Mouse (Mus musculus) layer of hippocampus, adult 9-10 months (tissue): ENCODE measurements around the gene Rreb1.
A peak's percentile ranks its signal among the peaks of the same experiment; 100 is the strongest.

ENCODE experiments used
- DNase-seq: peaks from one replicate; pipeline ENCODE4 v3.0.0; 2022; ENCODE audit warnings: low spot score

The Rreb1 gene

DNA sequence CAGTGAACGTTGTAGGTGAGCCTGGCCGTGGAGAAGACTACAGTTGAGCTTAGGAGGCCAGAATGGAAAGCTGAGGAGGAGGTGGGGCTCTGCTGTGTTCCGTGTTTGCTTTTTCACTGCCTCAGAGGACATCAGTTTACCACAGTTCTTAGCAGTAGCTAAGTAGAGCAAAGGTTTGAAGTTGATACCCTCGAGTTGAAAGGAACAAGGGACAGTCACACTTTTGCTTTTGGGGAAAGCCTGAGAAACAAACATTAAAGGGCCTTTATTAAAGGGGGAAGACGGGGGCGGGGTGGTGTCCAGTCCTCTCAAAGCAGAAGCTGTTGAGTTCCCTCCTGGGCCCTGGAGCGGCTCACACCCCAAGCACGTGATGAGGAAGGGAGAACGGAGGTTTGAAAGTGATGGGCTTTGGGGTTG is 1.1 kb downstream of the Rreb1 start:
- peak; percentile 12 for DNase-seq

DNA sequence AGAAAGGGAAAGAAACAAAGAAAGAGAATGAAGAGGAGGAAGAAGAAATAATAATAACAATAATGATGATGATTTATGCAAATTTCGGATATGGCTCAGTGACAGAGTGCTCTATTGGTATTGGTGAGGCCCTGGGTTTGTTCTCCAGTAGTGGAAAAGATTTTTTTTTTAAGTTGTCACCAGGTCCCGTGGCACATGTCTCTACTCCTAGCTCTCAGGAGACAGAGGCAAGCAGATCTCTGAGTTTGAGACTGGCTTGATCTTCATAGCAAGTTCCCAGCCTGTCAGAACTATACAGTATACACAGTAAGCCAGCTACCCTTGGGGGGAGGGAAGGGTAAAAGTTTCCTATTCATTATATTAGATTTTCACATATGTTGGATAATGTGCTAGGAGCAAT is 3.4 kb downstream of the Rreb1 start:
- no peak for DNase-seq

DNA sequence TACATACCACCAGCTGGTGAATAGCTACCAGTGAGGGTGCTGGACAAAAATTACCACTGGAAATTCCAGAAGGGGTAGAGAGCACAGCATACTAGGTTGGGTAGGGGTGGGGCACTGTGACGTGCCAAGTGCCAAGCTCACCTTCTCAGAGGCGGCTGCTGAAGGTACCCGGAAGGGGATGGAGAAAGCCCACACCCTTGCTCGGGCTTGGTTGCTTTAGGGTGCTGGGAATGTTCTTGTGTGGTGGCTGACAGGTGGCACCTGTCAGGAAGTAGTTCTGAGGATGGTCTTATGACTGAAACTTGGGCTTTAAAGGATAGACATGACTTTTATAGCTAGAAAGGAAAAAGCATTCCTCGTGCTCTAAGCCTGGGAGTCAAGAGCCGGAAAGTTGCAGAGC is 3.9 kb downstream of the Rreb1 start:
- DNase-seq: no peak

DNA sequence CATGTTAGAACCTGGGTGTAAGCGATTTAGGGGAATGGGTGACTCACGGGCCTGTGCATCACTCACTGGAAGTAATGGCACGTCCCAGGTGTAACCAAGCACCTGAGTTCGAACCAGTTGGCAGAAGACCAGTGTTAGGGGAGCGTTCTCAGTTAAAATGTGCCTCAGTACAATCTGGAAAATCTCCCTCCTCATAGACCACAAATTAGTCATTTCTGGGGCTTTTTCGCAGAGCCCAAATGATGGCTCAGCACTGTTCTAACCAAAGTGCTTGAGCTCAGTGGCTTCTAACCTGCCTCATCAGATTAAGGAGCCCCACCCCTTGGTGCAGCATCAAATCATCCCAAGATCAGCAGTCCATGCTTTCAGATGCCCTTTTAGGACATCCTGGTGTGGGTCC is 5.5 kb downstream of the Rreb1 start:
- no peak for DNase-seq

DNA sequence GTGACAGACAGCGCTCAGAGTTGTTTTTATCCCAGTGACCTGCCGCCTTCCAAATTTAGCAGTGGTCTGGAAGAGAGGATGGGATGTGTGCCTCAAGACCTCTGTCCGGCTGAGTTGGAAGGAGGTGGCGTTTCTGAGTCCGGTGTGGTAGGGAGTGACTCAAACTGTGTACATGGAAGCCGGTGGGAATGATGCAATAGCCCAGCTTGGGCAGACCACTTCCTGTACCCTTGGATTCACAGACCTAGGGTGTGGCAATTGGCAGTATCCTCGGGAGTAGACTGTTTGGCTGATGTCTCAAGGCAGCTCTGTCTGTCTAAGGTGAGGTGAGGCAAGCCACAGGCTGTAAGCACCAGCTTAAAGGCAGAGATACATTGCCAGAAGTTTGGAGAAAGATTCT is 6.0 kb downstream of the Rreb1 start:
- DNase-seq: no peak

DNA sequence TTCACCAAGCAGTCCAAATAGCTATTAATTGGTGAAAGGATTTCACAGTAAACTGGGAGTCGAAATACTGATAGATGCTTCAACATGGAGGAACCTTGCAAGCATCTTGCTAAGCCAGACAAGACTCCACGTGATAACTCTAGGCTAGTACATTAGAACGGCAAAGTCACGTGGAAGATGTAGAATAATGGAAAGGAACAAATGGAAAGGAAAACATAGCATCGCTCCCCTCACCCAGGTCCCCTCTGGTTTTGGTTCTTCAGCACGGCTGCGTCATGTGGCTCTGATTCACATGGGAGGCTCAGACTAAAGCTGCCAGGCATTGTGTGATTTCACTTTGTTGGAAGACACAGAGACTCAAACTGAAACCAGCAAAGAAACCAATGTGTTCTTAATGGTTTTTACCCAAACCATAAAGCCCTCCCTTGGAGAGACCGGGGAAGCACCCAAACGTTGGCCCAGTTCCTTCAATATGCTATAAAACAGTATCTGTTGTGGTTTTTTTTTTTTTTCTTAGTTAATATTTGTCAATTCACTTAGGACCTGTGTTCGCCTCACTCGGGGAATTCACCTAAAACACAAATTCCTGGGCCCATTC is 14.6 kb downstream of the Rreb1 start:
- no peak for DNase-seq

DNA sequence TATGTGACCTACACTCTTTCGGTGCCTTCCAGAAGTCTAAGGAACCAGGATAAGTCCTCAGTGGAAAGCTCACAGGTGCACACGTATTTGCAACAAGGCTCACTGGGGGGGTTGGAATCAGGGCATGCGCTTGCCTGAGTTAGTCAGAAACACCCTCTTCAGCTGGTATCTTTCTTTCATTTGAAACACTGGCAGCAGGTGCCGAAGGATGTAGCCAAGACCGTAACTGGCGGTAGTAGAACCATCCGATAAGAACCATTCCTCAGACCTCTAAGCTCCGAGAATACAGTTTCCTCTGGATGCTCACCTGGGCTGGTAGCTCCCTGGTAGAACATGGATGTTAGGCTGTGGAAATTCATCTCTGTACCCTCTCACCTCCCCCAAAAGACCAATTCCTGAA is 20.6 kb downstream of the Rreb1 start:
- no peak for DNase-seq

DNA sequence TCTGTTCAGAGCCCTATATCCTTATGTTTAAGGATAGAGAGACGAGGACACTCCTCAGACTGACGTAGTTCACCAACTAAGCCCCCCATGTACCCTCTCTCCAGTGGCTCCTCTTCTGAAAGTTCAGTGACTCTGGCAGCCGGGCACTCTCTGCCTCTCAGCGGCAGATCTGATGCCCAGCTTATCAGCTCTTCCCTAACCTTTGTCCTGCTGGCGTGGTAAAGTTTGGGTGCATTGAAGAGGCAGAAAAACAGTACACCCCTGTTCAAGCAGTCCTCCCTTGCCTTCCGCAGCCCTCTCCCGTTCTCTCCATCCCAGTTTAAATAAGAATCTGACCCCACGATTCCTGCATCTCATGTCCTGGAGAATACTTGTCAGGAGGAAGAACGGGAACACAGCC is 21.2 kb downstream of the Rreb1 start:
- no peak for DNase-seq

DNA sequence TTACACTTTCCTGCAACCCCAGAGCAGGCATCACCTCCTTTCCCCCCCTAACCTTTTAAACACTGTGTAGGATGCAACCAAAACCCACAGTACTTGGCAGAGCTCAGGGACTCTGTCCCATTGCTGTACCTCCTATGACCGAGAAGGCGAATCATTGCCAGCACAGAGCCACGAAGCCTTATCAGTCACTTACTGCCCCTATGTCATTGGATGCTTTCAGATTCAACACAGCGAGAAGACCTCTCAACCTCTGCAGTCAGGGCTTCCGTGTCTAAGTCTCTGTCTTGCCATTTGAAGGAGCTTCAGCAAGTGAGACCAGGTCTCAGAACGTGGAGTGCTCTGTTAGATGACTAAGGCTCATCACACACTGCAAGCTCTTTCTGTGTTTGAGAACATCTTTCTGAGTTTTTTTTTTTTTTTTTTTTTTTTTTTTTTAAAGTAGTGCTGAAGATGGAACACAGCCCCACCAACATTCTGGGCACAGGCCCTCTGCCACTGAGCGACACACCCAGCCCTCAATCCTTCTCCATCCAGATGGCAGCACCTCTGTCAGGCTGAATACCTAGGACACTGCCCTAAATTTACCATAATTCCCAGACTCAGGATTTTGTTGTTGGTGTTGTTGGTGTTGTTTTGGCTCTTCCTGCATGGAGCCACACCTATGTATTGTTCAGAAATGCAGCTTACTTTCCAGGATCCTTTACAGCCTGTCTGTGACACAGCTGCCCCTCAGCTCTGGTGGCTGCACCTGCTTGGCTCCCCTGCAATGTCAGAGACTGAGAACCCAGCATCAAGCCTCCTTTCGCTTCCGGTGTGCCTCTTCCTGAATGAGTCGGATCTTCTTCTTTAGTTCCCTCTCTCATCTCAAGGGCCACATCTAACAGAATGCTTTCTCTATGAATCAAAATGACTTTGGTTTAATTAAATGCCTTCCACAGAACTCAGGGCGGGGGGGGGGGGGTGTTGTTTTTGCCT is 23.2 kb downstream of the Rreb1 start:
- DNase-seq: no peak

DNA sequence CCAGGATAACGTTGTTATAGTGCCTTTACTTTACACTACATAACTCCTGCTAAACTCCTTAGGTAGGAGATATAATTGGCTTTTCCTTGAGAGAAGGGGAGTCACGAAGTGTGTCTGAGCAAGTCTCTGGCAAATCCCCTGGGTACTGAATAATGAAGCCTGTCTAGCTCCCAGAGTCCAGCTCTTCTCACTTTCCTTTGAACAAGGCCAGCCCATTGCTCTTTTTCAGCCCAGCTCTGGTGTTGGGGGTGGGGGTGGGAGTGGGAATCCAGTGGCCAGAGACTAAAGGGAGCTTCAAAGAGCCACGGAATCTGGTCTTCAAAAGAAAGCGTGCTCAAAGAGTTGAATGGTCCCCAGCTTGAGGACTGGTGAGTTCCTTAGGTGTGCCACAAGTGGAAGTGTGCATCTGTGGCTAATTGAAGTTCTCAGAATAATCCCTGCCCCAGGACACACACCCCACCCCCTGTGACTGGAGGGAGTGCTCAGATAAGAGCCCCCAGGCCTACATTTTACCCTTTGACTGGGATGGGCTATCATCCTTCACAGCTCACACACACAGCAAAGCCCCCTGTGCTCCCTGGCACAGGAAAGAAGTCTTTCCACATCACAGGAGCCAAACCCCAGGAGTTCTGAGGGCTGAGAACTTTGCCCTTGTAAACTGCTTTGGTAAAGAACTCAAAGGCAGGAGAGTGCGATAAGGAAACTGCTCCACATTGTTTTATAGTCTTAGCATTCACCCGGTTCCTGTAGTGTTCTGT is 24.2 kb downstream of the Rreb1 start:
- no peak for DNase-seq

DNA sequence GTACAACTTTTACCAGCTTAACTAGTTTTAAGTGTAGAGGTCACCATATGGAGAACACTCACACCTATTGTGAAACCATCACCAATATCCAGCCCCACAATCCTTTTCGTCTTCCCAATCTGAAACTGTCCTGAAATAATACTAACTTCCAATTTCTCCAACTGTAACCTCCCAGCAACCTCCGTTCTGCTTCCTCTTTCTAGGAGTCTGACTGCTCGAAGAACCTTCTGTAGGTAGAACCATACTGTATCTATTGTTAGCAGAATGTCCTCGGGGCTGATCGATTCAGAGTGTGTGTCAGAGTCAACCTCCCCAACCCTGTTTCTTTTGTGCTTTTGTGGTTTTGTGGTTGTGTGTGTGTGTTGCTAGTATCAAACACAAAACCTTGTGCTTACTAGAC is 25.0 kb downstream of the Rreb1 start:
- DNase-seq: no peak

DNA sequence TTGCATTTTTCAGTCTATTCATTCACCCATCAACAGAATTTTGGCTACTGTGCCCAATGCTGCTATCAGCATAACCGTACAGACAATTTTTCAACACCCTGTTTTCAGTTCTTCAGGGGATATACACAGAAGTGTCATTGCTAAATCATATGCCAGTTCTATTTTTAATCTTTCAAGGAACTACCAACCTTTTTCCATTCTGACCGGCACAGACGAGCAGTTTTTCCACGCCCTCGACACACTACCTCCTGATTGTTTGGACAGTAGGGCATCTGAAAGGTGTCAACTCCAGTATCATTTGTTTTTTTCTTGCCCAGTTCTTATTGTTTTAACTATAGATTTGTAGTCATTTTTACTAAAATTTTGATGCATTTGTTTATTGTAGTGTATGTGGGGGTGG is 25.8 kb downstream of the Rreb1 start:
- no peak for DNase-seq

DNA sequence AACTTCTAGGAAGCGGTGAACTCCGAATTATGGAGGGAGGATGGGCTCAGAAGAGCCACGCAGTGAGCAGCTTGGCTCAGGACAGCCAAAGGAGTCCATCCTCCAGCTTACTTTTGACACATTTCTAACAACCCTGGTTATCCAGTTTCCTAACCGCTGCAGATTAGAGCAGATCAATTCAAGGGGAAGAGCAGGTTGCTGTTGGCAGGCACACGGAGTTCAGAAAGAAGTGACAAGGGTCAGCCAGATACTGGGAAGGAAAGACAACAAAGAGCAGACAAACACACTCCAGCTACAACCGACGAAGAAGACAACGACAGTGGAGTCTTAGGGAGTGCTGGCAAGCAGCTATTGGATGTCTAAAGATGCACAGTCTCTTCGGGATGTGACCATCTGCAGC is 36.8 kb downstream of the Rreb1 start:
- DNase-seq: no peak

DNA sequence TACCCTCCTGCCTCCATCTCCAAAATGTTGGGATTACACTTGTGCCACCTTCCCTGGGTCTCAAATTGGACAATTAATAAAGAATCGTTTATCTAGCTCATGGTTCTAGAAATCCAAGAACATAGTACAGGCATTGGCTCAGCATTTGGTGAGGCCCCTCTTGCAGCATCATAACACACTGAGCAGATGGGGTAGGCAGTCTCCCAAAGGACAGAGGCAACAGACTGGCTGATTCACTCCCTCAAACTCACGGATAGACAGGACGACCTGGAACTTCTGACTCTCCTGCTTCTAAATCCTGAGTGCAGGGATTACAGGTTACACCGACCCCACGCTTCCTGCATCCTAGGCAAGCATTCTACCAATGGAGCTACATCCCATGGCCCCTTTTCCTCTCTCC is 38.5 kb downstream of the Rreb1 start:
- no peak for DNase-seq

DNA sequence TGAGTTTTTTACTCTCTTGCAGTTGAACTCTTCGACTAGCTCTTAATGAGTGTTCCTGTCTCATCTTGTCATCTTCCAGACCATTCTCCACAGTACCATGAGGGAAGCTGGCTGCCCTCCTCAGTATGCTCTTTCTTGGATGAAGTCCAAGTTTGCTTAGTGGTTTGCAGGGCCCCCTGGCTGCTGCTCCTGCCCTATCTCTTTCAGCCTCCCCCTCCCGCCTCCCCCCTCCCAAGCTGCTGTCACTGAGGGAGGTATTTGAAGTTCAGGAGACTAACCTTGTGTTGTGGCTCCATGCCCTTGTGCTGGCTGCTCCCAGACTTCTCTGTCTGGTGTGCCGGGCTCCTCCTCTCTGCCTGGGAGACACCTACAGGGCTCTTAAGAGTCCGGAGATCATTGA is 43.2 kb downstream of the Rreb1 start:
- no peak for DNase-seq

DNA sequence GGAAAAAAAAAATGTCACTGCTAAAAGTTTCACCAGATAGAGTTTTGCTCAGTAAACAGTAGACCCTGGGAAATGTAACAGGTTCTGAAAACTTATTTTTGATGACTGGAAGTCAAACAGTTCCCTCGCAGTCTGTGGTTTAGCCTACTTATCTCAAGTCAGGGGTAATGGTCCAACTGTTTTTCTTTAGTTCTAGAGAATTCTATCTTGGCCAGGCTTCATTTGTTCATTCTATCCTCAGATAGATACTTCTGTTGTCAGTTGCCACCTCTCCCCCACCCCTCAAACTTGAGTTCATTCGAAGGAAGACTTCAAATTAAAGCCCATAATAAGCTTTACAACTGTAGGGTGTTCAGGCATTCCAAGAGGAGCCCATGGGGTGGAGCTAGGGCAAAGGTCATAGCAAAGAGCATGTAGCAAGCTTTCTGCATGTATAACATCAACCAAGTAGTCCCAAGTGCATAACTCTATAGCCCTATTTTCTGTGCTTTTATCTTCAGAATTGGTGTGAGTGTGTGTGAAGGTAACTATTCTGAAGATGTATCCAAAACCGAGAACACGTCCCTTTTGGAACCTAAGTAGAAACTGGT is 46.2 kb downstream of the Rreb1 start:
- DNase-seq: no peak

DNA sequence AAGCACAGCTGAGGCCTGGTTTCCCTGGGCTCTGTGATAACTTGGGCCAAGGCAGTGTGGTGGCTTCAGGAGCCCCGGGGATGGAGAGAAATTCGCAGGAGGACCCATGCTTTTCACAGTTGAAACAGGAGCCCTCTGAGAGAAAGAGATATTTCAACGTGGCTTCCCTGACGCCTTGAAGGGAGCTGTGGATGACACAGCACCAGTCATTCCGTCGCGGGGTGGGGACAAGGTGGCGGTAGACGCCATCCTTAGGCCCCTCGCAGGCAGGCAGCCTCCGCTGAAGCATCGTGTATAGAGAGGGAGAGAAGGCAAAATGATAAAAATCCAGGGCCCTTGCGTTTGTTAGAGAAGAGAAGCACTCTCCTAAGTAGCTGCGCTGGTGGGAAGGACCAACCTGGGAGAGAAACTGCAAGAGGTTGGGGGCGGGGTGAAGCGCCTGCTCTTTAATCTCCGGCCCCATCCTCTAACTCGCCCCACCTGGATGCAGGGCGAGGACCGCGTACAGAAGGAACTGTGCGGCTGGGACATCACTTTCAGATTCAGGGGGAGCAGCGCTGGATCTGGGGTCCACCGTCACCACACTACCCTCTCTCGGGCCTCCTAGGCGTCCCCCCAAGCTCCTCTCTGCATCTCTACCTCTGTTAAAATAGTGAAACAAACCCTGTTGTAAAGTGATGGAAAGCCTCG is 46.9 kb downstream of the Rreb1 start:
- no peak for DNase-seq

DNA sequence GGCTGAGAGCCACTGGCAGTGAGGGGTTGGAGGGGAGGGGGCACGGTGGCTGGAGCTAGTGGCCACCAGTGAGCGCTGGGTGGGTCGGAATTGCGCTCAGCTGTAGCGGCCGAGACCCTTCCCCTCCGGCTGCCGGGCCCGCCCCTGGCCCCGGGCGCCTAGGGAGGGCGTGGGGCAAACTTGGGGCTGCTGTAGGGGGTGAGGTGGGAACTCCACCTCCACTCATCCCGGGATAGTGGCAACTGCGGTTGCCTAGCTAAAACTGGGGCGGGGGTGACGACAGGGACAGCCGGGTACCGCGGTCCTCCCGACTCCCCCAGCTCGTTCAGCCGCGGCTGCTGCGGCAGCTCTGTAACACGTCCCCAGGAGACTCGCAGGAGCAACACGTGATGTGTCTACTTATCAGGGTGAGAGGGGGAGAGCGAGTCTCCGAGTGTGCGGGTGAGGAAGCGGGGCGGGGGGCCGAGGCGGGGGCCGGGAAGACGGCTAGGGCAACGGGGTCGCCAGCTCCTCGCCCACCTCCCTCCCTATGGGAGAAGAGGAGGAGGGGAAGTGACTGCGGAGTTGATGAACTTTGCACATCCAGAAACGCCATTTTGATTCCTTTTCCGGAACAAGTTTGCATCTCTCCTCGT is 47.6 kb downstream of the Rreb1 start:
- DNase-seq: no peak

DNA sequence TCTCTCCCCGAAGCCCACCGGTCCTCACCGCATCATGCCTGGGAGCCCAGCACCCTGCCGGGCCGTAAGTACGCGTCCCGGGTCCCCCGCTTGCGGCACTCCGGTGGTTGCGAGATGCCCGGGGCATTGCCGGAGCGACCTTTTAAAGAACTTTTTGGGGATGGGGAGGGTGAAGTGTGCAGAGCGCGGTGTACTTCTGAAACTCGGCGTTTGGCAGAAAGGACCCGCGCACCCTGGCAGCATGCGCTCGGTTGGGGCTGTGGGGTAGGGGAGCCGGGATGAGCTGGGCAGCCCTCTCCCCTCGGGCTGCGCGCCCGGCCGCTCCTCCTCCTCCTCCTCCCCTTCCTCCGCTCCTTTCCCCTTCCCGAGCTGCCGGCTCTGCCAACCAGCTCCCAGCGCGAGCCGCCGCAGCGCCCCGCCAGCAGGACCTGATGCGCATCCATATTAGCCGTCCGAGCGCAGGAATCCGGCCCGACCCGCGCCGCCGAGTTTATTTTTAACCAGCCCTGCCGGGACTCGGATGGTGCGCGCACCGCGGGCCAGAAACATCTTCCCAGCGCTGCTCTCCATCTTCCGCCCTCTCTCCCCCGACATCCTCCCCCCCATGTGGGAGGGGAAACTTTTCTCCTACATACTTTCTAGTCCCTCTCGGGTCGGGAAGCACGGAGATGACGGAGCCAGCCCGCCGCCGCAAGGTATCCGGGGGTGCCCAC is 48.2 kb downstream of the Rreb1 start:
- DNase-seq: no peak

DNA sequence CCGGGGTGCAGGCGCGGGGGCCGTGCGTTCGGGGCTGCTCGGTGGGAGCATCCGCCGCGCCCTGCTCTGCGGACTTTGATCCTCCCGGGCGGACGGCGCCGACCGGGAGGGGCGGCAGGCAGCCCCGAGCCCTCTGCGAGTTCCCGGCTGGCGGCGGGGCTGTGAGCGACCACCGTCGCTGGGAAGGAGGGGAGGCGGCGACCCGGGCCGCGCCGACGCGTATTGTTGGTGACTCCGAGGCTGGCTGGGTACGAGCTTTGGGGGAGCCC is 48.7 kb downstream of the Rreb1 start:
- no peak for DNase-seq
